Mouse (Mus musculus) thymus, adult 2 months (tissue): ENCODE data around the gene Pycr1.

Source experiments
- CTCF ChIP-seq: fragments of 200-500 bp; IDR thresholded peaks from 2 replicates; pipeline ENCODE4 v1.5.1; 2012; ENCODE audit warnings: mild to moderate bottlenecking, control low read depth, low read length, moderate library complexity, borderline replicate concordance; ENCODE audit not compliant: control insufficient read depth, poor library complexity, insufficient read depth; ENCODE audit errors: extremely low read depth
- POLR2A ChIP-seq: fragments of 200-500 bp; IDR thresholded peaks from 2 replicates; pipeline ENCODE4 v1.6.1; 2012; ENCODE audit warnings: mild to moderate bottlenecking, low read length, control low read depth, moderate library complexity; ENCODE audit not compliant: control insufficient read depth, poor library complexity, insufficient read depth; ENCODE audit errors: extremely low read depth

DNA sequence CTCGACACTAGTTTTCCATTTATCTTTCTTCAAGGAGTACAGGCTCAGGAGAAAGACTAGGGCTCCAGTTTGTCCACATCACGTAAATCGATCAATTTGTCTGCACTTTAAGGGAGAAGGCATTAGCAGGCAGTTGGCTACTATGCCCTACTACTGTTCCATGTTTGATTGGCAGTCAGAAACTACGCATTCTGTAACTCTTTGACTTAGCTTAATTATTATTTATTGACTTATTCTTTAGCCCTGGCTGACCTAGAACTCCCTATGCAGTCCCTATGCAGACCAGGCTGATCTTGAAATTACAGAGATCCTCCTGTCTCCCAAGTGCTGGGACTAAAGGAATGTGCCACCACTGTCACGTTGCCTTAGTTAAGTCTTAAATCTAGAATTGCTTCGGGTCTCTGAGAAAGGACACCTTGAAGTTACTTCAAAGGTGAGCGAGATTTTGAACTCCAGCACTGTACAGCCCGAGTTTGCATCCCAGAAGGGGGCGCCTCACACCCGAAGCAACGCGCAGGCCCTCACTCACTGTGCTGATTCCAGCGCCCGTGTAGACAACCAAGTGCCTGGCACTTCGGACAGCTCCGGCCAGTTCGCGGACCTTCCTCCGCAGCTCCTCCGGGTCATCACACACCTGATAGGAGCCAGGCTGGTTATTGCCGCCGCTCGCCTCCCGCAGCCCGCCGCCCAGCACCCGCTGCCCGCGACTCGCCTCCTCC is 19.4 kb downstream of the Pycr1 start:
- TF ChIP-seq POLR2A (no peak), CTCF (peak; percentile 75; the same call in 1 of the 2 replicates)
